Mouse (Mus musculus) limb, embryonic 13.5 days (tissue): ENCODE results near the gene Rora. TPM values are rescaled to one million over a fixed set of nuclear protein-coding genes. Genes with fewer than 3 reads are reported as not detected.

Experiments used
- ATAC-seq: fragments of 200-750 bp; cut with Nextera tagmentation; 2 replicates; pipeline ENCODE4 v1.8.0; 2017; ENCODE audit warnings: low read depth, moderate number of reproducible peaks, moderate TSS enrichment; ENCODE audit not compliant: low FRiP score
- H3K27ac ChIP-seq: fragments of 300-500 bp; sonication (generic); 2 replicates; pipeline ENCODE4 v1.5.1; 2015; ENCODE audit warnings: inconsistent platforms, mild to moderate bottlenecking, moderate library complexity
- H3K27me3 ChIP-seq: fragments of 300-500 bp; sonication (generic); 2 replicates; pipeline ENCODE4 v1.6.1; 2015; ENCODE audit warnings: mild to moderate bottlenecking, inconsistent platforms
- H3K36me3 ChIP-seq: fragments of 300-500 bp; sonication (generic); 2 replicates; pipeline ENCODE4 v1.6.1; 2015; ENCODE audit warnings: inconsistent platforms, mild to moderate bottlenecking, moderate library complexity
- H3K4me1 ChIP-seq: fragments of 300-500 bp; sonication (generic); 2 replicates; pipeline ENCODE4 v1.6.1; 2015; ENCODE audit warnings: inconsistent platforms
- H3K4me2 ChIP-seq: fragments of 300-500 bp; sonication (generic); replicated peaks from 2 replicates; pipeline ENCODE4 v1.6.1; 2015; ENCODE audit warnings: inconsistent platforms, mild to moderate bottlenecking, moderate library complexity
- H3K4me3 ChIP-seq: fragments of 300-500 bp; sonication (generic); 2 replicates; pipeline ENCODE4 v1.5.1; 2015; ENCODE audit warnings: moderate library complexity, mild to moderate bottlenecking, inconsistent platforms
- H3K9ac ChIP-seq: fragments of 300-500 bp; sonication (generic); 2 replicates; pipeline ENCODE4 v1.6.1; 2015; ENCODE audit warnings: mild to moderate bottlenecking, inconsistent platforms
- H3K9me3 ChIP-seq: fragments of 300-500 bp; sonication (generic); 2 replicates; pipeline ENCODE4 v1.6.1; 2016; ENCODE audit warnings: inconsistent platforms
- WGBS: fragments of 180-500 bp; shearing (Covaris S2); methylation state at CpG from one replicate; pipeline ENCODE4 v1.1.7; 2015; 5-methylcytosine and 5-hydroxymethylcytosine counted together
- polyA plus RNA-seq: library from polyadenylated mRNA; unstranded; fragments of >200 nt; fragmentation: Nextera tagmentation; extraction: Ambion mirVana; gene quantifications from 2 replicates; pipeline ENCODE4 v1.2.1, GENCODE M21; 2015

Gene Rora
- polyA plus RNA-seq, 1 experiment from 2014 or later: 9.6 TPM

- ATAC-seq: peak; percentile 70
- peak overlapping the region; percentile 80 for H3K4me3 ChIP-seq
- H3K4me1 ChIP-seq: peaks cover 23% of the 10 kb centered on the region
- H3K9me3 ChIP-seq: no peaks in the 10 kb centered on the region
- H3K27me3 ChIP-seq: peaks cover 12% of the 10 kb centered on the region
- WGBS: 2% methylated on average over 31 of the region's 31 CpGs
- no peaks in the 10 kb centered on the region for H3K36me3 ChIP-seq
- peak overlapping the region; percentile 94 for H3K4me2 ChIP-seq
- H3K27ac ChIP-seq: 0 out of 2 replicates have a peak overlapping the region, but pooled peaks have one; percentile 91
- peak overlapping the region; percentile 85 for H3K9ac ChIP-seq
Measured at GRCm38 (mm10) chr9:68655018-68656005, 1.7 kb downstream of the Rora start.

DNA sequence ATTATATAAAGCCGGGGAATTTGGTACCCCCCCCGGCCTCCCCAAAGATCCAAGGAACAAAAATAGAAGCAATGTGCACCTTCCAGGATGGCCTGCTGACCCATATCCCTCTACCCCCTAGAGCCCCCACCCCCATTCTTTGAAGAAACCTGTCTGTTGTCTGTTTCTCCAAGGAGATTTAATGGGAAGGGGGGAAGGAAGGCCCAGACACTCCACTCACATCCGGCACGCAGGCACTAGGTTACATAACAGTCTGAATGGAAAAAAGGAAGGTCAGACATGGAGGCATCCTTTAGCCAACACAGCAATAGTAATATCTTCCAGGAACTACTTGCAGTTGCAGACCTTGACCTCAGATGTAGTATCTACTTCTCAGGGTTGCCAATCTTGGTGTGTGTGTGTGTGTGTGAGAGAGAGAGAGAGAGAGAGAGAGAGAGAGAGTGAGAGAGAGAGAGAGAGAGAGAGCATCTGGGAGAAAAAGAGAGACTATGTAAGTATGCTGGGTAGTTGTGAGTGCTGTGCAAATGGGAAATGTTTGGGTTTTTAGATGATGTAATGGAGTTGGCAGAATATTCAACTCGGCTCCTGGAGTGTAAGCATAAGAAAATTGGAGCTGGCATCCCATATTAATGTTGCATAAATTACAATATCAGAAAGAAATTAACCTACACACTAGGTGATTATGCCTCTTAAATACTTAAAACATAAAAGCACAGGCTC, 2.6 kb downstream of the Rora start:
- peaks cover 23% of the 10 kb centered on the region for H3K4me1 ChIP-seq
- H3K36me3 ChIP-seq: no peaks in the 10 kb centered on the region
- 28% methylated on average over 5 of the region's 5 CpGs for WGBS
- H3K4me3 ChIP-seq: peak overlapping the region; percentile 80
- no peak overlapping the region for H3K9ac ChIP-seq
- H3K27ac ChIP-seq: no peak overlapping the region
- H3K9me3 ChIP-seq: no peaks in the 10 kb centered on the region
- H3K4me2 ChIP-seq: peak overlapping the region; percentile 94
- H3K27me3 ChIP-seq: peaks cover 12% of the 10 kb centered on the region
- no peak for ATAC-seq

DNA sequence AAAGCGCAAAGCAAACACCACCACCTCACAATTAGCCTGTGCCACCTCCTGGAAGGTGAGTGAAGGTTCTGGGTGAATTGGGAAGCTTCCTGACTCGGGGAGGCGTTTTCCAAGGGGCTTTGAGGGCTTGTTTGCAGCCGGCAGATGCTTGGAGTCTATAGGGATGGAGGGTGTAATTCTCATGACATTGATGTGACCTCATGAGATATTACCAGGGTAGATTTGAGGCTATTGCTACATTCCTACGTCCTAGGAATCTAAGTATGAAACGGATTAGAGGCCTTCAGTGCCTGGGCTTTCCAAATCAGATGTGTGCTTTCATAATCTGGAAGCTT, 3.2 kb downstream of the Rora start:
- Histone ChIP-seq H3K4me3 (no peak overlapping the region), H3K9me3 (no peaks in the 10 kb centered on the region), H3K36me3 (no peaks in the 10 kb centered on the region), H3K9ac (no peak overlapping the region), H3K27me3 (peaks cover 11% of the 10 kb centered on the region), H3K4me2 (no peak overlapping the region), H3K27ac (no peak overlapping the region), H3K4me1 (peaks cover 23% of the 10 kb centered on the region)
- 30% methylated on average over 6 of the region's 6 CpGs for whole genome bisulfite sequencing
- ATAC-seq: no peak

DNA sequence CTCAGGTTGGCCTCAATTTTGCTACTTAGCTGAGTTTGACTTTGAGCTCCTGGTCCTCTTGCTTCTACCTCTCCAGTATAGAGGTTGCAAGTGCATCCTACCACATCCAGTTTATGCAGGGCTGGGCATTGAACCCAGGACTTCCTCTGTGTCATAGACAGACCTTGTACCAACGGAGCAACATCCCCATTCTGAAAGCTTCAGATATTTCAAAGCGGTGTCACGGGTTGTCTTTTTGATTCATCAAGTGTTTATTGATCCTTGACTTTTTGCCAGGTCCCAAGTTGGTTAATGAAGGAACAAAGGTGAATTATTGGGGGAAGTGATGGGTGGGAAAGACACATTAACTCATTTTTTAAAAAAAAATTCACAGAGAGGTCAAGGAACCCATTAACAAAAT, 17.1 kb downstream of the Rora start:
- Histone ChIP-seq H3K27ac (no peak overlapping the region), H3K27me3 (no peaks in the 10 kb centered on the region), H3K4me3 (no peak overlapping the region), H3K9me3 (no peaks in the 10 kb centered on the region), H3K4me1 (0 out of 2 replicates have a peak, but pooled peaks cover 8% of the 10 kb centered on the region), H3K9ac (no peak overlapping the region), H3K36me3 (no peaks in the 10 kb centered on the region), H3K4me2 (no peak overlapping the region)
- WGBS: 84% methylated on average over 3 of the region's 3 CpGs
- no peak for ATAC-seq

DNA sequence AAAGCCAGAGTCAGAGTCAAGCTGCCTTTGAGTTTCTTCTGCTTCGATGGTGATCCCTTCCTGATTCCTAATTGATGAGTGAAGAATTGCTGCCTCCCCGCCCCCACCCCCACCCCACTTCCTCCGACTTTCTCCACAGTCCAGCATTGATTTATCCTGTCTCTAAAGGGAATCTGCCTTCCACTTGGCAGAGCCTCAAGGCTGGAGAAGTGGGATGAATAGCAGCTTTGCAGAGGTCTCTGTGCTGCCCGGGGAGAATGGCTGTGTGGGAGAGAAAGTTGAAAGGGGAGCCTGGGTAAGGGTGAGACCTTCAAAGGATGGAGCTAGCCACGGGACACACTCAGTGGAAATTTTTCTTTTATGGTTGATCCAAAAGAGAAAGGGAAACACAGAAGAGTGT, 18.9 kb downstream of the Rora start:
- H3K4me2 ChIP-seq: no peak overlapping the region
- 48% methylated on average over 5 of the region's 5 CpGs for WGBS
- no peak for ATAC-seq

DNA sequence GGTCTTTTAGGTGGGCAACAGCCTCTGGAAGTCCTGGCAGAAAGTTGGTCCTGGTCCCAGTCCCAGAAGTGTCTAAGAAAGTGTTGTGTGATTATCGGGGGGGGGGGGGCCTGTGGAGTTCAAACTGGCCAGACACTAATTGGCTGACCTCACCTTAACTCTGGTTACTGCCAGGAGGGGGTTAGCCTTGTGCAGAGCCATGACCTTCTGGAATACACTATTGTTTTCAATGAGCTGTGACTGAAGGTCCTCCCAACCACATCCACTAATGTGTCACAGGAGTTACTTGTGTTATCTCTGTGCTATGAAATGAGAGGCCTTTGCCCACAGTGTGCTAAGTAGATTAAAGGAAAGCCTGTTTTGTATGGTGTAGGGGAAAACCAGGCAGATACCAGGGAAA, 19.6 kb downstream of the Rora start:
- ATAC-seq: no peak
- WGBS: 32% methylated on average over 1 of the region's 1 CpGs
- H3K36me3 ChIP-seq: no peaks in the 10 kb centered on the region
- H3K9ac ChIP-seq: no peak overlapping the region
- no peaks in the 10 kb centered on the region for H3K9me3 ChIP-seq
- 0 out of 2 replicates have a peak, but pooled peaks cover 8% of the 10 kb centered on the region for H3K4me1 ChIP-seq
- H3K4me3 ChIP-seq: no peak overlapping the region
- H3K4me2 ChIP-seq: no peak overlapping the region
- H3K27ac ChIP-seq: no peak overlapping the region
- H3K27me3 ChIP-seq: no peaks in the 10 kb centered on the region

More for the DNA sequence above, 18.9 kb downstream of the Rora start:
- Histone ChIP-seq H3K36me3 (no peaks in the 10 kb centered on the region), H3K27ac (no peak overlapping the region), H3K4me1 (0 out of 2 replicates have a peak, but pooled peaks cover 8% of the 10 kb centered on the region), H3K9ac (no peak overlapping the region), H3K9me3 (no peaks in the 10 kb centered on the region), H3K27me3 (no peaks in the 10 kb centered on the region), H3K4me3 (no peak overlapping the region)

DNA sequence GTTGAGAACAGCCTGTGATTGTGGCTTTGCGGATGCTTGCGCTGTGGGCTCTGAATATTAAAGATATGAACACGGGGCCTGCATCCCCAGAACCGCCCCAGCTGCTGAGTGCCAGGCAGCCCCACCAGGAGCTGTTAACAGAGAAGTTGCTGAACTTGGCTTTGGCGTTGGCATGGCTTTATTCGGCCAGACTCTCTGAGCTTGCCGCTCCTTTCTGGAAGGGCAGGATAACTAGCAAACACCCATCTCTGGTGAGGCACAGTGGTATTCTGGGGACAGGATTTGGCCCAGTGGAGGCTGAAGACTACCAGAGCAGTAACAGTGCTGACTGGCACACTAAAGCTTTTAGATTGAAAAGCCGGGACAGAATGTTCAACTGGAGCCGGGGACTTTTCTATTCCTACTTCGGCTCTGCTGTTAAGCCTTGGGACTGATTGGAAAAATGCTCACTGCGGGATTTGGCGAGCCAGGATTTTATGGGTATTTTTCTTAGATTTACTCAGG, 26.3 kb downstream of the Rora start:
- Histone ChIP-seq H3K27ac (no peak overlapping the region), H3K9ac (no peak overlapping the region), H3K27me3 (0 out of 2 replicates have a peak, but pooled peaks cover 6% of the 10 kb centered on the region), H3K4me1 (no peaks in the 10 kb centered on the region), H3K9me3 (no peaks in the 10 kb centered on the region), H3K36me3 (no peaks in the 10 kb centered on the region), H3K4me3 (no peak overlapping the region), H3K4me2 (no peak overlapping the region)
- WGBS: 81% methylated on average over 12 of the region's 12 CpGs
- ATAC-seq: no peak

DNA sequence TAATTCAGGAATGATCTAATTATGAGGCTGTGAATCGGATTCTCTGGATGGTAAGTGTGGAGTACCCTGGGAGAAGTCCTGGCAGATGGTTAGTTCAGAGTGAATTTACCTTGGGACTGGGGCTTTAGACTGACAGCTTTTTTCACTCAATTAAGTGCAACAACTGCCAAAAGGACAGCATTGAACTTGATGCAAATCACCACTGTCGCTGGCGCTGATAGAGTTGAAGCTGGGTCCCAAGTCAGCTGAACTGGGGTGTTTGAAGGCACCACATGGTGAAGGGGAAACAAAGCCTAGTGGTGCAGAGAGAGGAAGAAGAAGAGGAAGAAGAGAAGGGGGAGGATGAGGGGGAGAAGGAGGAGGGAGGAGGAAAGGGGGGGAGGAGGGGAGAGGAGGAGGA, 30.4 kb downstream of the Rora start:
- H3K4me1 ChIP-seq: no peaks in the 10 kb centered on the region
- WGBS: 43% methylated on average over 3 of the region's 3 CpGs
- H3K9me3 ChIP-seq: no peaks in the 10 kb centered on the region

GRCm38 (mm10) chr9:68685562-68685961, 32.0 kb downstream of the Rora start:
- 42% methylated on average over 5 of the region's 5 CpGs for WGBS
- Histone ChIP-seq H3K4me1 (no peaks in the 10 kb centered on the region), H3K4me3 (no peak overlapping the region), H3K36me3 (no peaks in the 10 kb centered on the region), H3K27ac (no peak overlapping the region), H3K4me2 (no peak overlapping the region), H3K27me3 (peaks cover 17% of the 10 kb centered on the region), H3K9ac (no peak overlapping the region), H3K9me3 (no peaks in the 10 kb centered on the region)
- no peak for ATAC-seq

More for the DNA sequence above, 30.4 kb downstream of the Rora start:
- Histone ChIP-seq H3K4me3 (no peak overlapping the region), H3K36me3 (no peaks in the 10 kb centered on the region), H3K27me3 (peaks cover 16% of the 10 kb centered on the region), H3K27ac (no peak overlapping the region), H3K4me2 (no peak overlapping the region), H3K9ac (no peak overlapping the region)
- ATAC-seq: no peak

DNA sequence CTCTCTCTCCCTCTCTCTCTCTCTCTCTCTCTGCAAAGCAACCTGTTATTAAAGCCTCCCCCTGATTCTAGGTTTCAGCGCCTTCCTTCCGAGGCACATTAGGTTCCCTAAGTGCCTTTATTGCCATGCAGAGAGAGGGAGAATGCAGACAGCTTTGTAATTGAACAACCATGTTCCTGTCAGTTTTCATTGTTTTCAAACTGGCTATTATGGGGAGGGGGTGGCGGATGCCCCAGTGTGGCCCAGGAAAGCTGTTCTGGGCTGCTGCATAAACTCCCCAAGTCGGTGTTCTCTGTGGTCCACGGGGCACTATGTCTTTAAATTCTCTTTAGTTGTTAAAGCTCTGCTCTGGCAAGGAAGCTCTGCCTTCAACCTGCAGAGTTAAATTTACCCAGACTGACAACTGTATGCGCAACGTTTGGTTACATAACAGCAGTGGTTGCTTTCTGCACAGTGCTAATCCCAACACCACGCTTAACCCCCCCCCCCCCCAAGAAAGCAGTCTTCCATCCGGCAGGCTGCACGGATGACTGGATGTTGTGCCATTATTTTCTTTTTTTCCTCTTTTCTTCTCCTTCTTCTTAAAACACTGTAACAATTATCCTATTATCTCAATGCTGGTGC, 33.8 kb downstream of the Rora start:
- WGBS: 37% methylated on average over 10 of the region's 10 CpGs
- Histone ChIP-seq H3K4me3 (no peak overlapping the region), H3K27ac (no peak overlapping the region), H3K9me3 (no peaks in the 10 kb centered on the region), H3K36me3 (no peaks in the 10 kb centered on the region), H3K4me1 (no peaks in the 10 kb centered on the region), H3K4me2 (no peak overlapping the region), H3K27me3 (peaks cover 21% of the 10 kb centered on the region), H3K9ac (no peak overlapping the region)
- no peak for ATAC-seq

DNA sequence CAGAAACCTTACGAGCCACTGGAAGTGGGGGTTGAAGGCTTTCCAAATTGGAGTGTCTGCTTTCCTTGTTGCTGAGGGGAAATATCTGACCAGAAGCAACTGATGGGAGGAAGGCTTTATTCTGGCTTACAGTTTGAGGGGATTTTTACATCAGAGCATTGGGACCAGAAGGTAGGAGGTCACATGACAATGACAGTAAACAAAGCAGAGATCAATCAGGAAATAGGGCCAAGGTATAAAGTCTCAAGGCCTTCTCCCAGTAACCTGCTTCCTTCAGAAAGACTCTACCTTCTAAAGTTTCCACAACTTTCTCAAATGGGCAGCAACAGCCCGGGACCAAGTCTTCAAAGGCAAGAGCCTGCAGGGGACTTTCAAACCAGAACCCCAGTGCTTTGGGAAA, 34.6 kb downstream of the Rora start:
- Histone ChIP-seq H3K4me2 (no peak overlapping the region), H3K36me3 (no peaks in the 10 kb centered on the region), H3K4me1 (no peaks in the 10 kb centered on the region), H3K9ac (no peak overlapping the region), H3K27ac (no peak overlapping the region), H3K27me3 (peaks cover 21% of the 10 kb centered on the region), H3K4me3 (no peak overlapping the region), H3K9me3 (no peaks in the 10 kb centered on the region)
- ATAC-seq: no peak
- WGBS: 81% methylated on average over 2 of the region's 2 CpGs

GRCm38 (mm10) chr9:68689351-68689750, 35.8 kb downstream of the Rora start:
- H3K9ac ChIP-seq: no peak overlapping the region
- ATAC-seq: no peak
- no peaks in the 10 kb centered on the region for H3K36me3 ChIP-seq
- no peak overlapping the region for H3K4me3 ChIP-seq
- H3K4me1 ChIP-seq: no peaks in the 10 kb centered on the region
- H3K27me3 ChIP-seq: peaks cover 20% of the 10 kb centered on the region
- no peak overlapping the region for H3K4me2 ChIP-seq
- H3K27ac ChIP-seq: no peak overlapping the region
- H3K9me3 ChIP-seq: no peaks in the 10 kb centered on the region
- 34% methylated on average over 4 of the region's 4 CpGs for WGBS
